ENCODE assay signal across 13 mouse cellular contexts in genomic region chr15:86076048-86076315, GRCm38 (mm10).
"Had no signal": no experiment of that assay in that cellular context is flagged by ENCODE, and none has a peak within 500 bp of the region (broad histone marks: within the 10 kb centered on the region; RNA-seq: fewer than 3 reads in every experiment).

No protein-coding gene starts in this region.

- DNase-seq: kidney, adult 8-10 months; left cerebral cortex, postnatal 4 days; lung, adult 18-20 months; lung, postnatal 36 days; midbrain, embryonic 14.5 days; right cerebral cortex, postnatal 4 days; thymus, postnatal 36 days had no signal

- H3K4me2 ChIP-seq: limb, embryonic 13.5 days; neural tube, embryonic 12.5 days had no signal

- H3K9me3 ChIP-seq: limb, embryonic 13.5 days; midbrain, embryonic 10.5 days; neural tube, embryonic 12.5 days had no signal

- ATAC-seq: lung, postnatal 0 days had no signal

- H3K27me3 ChIP-seq: limb, embryonic 13.5 days; neural tube, embryonic 12.5 days had no signal

- H3K4me3 ChIP-seq: limb, embryonic 13.5 days; midbrain, embryonic 10.5 days; neural tube, embryonic 12.5 days had no signal

- H3K27ac ChIP-seq: kidney, postnatal 0 days; limb, embryonic 13.5 days; liver, embryonic 14.5 days; midbrain, embryonic 10.5 days; neural tube, embryonic 12.5 days had no signal

- H3K9ac ChIP-seq: limb, embryonic 13.5 days; liver, embryonic 14.5 days; neural tube, embryonic 12.5 days had no signal

- H3K36me3 ChIP-seq: limb, embryonic 13.5 days; midbrain, embryonic 10.5 days; neural tube, embryonic 12.5 days had no signal
